Mouse (Mus musculus): ENCODE results near the gene Ccdc83.

Gene Ccdc83

DNA sequence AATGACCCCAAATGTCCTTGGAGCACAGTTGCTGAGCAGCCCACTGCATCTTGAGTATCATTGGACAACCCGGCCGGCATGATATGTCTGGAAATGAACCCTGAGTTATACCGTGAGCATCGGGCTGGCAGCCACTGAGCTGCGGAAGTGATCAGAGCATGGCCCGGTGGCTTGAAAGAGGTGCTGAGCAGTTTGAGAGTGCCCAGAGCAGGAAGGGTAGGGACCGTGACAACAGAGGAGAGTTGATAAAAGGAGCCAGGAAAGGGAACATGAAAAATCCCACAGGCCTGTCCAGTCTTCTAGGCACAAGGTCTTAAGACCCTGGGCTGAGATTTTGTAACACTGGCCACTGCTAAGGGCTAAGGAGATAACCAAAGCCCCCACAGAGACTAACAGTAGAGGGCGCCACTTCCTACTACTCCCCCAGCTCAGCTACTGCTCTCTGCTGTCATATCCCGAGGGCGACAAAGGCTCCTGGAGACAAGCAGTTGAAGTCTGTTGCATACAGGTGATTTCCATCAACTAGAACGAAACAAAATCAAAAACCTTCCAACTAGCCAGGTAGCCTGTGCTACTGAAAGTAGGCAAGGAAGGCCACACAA is 14.8 kb upstream of the Ccdc83 start:
- Histone ChIP-seq H3K36me3 (ENCODE audit: control insufficient read depth, insufficient read depth, low read length, poor library complexity, severe bottlenecking) (no peaks in the 10 kb centered on the region), H3K27me3 (ENCODE audit: control insufficient read depth, insufficient read depth, low read length, poor library complexity, severe bottlenecking) (no peaks in the 10 kb centered on the region)
- DNase-seq (ENCODE audit: low read depth, low spot score), result peak; percentile 74

DNA sequence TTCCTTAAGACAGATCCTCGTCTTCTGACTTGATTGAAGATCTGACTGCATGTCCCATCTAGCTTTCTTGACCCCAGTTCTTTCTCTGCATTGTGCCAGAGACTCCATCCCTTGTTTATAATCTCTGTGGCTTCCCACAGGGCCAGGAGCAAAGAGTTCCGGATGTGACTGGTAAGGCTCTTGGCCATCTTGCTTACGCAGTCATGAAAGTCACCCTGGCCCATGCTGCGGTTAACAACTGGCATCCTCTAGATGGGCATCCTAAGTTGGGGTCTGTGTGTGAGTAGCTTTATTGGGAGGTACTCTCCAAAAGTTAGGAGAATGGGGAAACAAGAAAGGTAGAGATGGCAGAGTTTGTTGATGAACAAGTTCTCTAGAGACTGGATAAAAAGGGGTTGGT is 13.6 kb upstream of the Ccdc83 start:
- H3K27me3 ChIP-seq (ENCODE audit: control insufficient read depth, insufficient read depth, low read length, poor library complexity, severe bottlenecking), result no peaks in the 10 kb centered on the region
- H3K36me3 ChIP-seq (ENCODE audit: control insufficient read depth, insufficient read depth, low read length, poor library complexity, severe bottlenecking), result no peaks in the 10 kb centered on the region
- DNase-seq (ENCODE audit: low read depth, low spot score), result no peak

DNA sequence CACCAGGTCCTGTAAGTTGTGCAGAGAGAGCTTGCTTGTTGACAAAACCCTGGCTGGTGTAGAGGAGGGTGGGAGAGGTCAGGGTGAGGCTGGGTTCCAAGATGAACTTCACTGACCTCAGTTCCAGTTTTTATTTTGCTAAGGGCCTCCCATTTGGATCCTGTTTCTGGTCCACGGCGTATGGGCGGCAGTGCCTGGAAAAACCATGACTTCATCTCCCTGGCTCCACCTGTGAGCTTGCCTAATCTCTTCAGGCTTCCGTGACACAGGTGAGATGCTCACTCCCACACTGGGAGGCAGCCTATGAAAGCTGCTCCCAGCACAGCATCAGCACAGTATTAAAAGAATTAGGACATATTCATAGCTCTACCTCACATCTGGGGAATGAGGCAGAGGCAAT is 12.2 kb upstream of the Ccdc83 start:
- Histone ChIP-seq H3K27me3 (ENCODE audit: control insufficient read depth, insufficient read depth, low read length, poor library complexity, severe bottlenecking) (no peaks in the 10 kb centered on the region), H3K36me3 (ENCODE audit: control insufficient read depth, insufficient read depth, low read length, poor library complexity, severe bottlenecking) (no peaks in the 10 kb centered on the region)
- DNase-seq (ENCODE audit: low read depth, low spot score), result no peak

DNA sequence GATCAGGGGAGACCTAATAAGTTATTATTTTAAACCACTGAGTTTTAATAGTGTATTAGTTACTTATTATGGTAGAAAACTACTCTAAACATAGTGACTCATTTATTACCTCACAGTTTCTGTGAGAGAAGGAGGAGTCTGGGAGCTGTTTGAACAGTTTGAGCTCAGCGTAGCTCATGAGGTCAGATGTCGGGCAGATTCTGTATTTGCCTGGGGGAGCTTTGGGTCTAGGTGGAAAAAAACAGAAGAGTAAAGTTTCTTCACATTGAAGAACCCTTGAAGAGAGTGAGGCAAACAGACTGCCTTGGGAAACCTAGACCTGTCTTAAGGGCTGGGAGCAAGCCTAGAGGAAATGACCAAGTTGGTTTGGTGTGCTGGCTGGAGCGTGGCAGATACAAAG is 11.7 kb upstream of the Ccdc83 start:
- Histone ChIP-seq H3K36me3 (ENCODE audit: control insufficient read depth, insufficient read depth, low read length, poor library complexity, severe bottlenecking) (no peaks in the 10 kb centered on the region), H3K27me3 (ENCODE audit: control insufficient read depth, insufficient read depth, low read length, poor library complexity, severe bottlenecking) (no peaks in the 10 kb centered on the region)
- DNase-seq (ENCODE audit: low read depth, low spot score), result no peak

DNA sequence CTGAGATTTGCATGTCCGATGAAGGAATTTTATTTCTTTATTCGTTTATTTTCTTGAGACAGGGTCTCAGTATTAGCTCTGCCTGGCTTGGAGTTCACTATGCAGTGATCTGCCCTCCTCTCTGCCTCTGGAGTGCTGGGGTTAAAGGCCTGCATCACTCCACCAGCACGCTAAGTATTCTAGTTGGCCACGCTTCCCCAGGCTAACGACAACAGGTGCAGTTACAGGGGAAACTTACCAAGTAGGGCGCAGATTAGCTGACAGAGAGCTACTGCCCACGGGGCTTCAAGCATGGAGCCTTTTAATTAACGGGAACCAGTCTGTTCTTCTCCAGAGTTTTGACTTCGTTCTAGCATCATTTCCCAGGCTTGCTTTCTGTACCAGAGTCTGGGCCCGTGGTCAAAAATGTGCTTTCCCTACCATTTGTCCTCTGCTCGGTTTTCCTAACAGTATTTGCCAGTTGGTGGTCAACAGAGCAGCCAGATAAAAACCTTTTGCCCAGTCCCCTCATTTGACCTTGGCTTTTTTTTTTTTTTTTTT is 9.1 kb upstream of the Ccdc83 start:
- Histone ChIP-seq H3K27me3 (ENCODE audit: control insufficient read depth, insufficient read depth, low read length, poor library complexity, severe bottlenecking) (no peaks in the 10 kb centered on the region), H3K36me3 (ENCODE audit: control insufficient read depth, insufficient read depth, low read length, poor library complexity, severe bottlenecking) (no peaks in the 10 kb centered on the region)
- DNase-seq (ENCODE audit: low read depth, low spot score), result no peak

DNA sequence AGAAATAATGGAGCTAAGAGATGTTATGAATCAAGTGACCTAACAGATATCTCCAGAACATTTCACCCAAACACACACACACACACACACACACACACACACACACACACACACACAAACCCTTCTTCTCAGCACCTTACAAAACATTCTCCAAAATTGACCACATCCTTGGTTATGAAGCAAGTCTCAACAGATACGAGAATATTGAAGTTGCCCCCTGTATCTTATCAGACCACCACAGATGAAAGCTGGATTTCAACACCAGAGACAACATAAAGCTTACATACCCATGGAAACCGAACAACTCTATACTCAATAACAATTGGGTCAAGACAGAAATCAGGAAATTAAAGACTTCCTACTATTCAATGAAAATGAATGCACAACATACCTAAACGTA is 4.6 kb upstream of the Ccdc83 start:
- Histone ChIP-seq H3K27me3 (ENCODE audit: control insufficient read depth, insufficient read depth, low read length, poor library complexity, severe bottlenecking) (no peaks in the 10 kb centered on the region), H3K36me3 (ENCODE audit: control insufficient read depth, insufficient read depth, low read length, poor library complexity, severe bottlenecking) (no peaks in the 10 kb centered on the region)
- no peak for DNase-seq (ENCODE audit: low read depth, low spot score)

DNA sequence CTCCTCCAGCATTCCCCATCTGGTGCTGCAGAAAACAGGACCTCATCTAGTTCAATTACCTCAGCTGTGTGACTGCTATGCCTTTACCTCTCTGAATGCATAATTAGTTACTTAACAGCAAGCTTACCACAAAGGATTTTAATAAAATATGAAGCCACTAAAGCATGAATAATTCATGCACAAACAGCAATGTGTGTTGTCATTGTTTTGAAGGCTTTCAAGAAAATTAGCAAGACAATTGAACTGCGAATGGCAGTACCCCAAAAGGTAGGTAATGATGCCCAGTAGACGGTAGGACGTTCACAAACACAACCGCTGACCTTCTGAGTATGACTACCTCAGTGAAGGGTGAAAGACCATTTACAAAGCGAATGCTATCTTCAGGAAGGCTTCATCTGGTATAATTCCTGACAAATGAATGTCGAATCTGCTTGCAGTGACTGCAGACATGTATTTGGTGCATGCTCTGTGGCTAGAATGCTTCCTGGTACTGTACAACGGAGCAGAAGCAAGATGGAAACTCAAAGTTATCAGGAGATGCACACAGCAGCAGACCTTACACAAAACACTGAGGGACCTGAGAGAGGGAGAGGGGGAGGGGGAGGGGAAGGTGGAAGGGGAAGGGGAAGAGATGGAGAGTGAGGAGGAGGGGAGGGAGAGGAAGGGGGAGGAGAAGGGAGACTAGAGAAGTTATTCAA is 3.5 kb downstream of the Ccdc83 start:
- H3K36me3 ChIP-seq (ENCODE audit: control insufficient read depth, insufficient read depth, low read length, poor library complexity, severe bottlenecking), result no peaks in the 10 kb centered on the region
- no peaks in the 10 kb centered on the region for H3K27me3 ChIP-seq (ENCODE audit: control insufficient read depth, insufficient read depth, low read length, poor library complexity, severe bottlenecking)
- no peak for DNase-seq (ENCODE audit: low read depth, low spot score)

DNA sequence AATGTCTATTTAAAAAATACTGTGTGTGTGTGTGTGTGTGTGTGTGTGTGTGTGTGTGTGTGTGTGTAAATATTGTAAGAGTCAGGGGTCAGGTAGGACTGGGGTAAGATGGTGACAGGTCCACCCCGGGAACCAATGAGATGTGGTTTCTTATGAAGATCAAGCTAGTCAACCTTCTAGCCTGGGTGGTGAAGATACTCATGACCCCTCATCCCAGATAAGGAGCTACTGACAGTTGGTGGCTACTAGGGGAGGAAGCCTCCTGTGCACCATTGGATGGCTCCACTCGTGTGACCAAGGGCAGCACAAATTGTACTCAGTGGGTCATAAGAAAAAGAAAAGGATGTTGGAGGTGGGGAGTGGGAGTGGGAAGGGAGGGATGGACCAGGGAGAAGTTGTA is 5.7 kb downstream of the Ccdc83 start:
- Histone ChIP-seq H3K27me3 (ENCODE audit: control insufficient read depth, insufficient read depth, low read length, poor library complexity, severe bottlenecking) (no peaks in the 10 kb centered on the region), H3K36me3 (ENCODE audit: control insufficient read depth, insufficient read depth, low read length, poor library complexity, severe bottlenecking) (no peaks in the 10 kb centered on the region)
- no peak for DNase-seq (ENCODE audit: low read depth, low spot score)

DNA sequence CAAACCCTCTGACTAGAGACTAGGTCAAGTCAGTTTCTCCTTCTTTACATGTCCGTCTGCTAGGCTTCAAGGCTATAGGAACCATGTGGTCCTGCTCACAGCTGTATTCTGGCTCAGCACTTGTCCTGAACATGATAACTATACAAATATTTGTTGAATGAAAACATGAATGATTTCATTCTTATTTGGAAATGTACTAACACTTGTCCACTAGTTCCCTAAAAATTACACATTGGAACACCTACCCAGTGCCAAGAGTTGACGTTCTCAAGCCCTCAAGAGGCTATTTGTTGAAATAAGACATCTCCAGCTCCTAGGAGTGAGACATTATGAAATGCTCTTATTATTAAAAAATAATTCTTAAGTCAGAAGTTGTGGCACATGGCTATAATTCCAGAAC is 6.9 kb downstream of the Ccdc83 start:
- no peaks in the 10 kb centered on the region for H3K27me3 ChIP-seq (ENCODE audit: control insufficient read depth, insufficient read depth, low read length, poor library complexity, severe bottlenecking)

DNA sequence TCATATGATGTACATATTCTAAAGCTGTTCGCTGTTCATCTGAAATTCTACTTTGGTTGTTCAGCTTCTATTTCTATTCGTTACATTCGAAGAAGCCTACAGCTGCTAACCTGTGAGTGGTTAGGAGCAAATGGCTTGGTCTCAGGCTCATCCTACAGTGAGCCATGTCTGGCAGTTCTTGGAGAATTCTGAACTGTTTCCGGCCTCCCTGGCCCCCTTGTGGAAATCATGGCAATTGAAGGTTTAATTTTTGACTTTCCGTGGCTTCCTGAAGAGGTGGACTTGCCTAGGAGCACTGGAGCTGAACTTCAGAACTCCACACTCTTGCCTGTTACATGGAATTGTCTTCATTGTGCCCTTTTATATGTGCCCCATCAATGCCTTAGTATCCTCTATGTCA is 12.6 kb downstream of the Ccdc83 start:
- Histone ChIP-seq H3K36me3 (ENCODE audit: control insufficient read depth, insufficient read depth, low read length, poor library complexity, severe bottlenecking) (no peaks in the 10 kb centered on the region), H3K27me3 (ENCODE audit: control insufficient read depth, insufficient read depth, low read length, poor library complexity, severe bottlenecking) (no peaks in the 10 kb centered on the region)
- no peak for DNase-seq (ENCODE audit: low read depth, low spot score)

More for the DNA sequence above, 6.9 kb downstream of the Ccdc83 start:
- no peak for DNase-seq (ENCODE audit: low read depth, low spot score)
- H3K36me3 ChIP-seq (ENCODE audit: control insufficient read depth, insufficient read depth, low read length, poor library complexity, severe bottlenecking), result no peaks in the 10 kb centered on the region

DNA sequence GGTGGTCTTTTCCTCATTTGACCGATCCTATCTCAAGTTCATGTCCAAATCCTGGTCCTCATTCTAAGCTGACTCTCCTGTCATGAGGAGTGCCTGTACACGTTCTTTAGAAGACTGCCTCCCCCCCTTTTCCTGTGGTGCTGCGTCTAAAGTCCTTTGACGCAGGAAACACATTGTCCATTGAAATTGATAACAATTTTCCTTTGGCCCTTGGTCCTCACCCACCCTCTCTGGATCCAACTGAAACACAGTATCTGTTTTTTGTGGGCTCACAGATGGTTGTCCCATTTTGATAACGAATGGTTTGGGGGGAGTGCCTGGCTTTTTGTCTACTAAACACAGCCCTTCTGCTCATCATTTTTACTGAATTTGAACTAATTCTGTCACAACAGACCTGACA is 21.9 kb downstream of the Ccdc83 start:
- no peaks in the 10 kb centered on the region for H3K27me3 ChIP-seq (ENCODE audit: control insufficient read depth, insufficient read depth, low read length, poor library complexity, severe bottlenecking)
- DNase-seq (ENCODE audit: low read depth, low spot score), result no peak
- no peaks in the 10 kb centered on the region for H3K36me3 ChIP-seq (ENCODE audit: control insufficient read depth, insufficient read depth, low read length, poor library complexity, severe bottlenecking)

DNA sequence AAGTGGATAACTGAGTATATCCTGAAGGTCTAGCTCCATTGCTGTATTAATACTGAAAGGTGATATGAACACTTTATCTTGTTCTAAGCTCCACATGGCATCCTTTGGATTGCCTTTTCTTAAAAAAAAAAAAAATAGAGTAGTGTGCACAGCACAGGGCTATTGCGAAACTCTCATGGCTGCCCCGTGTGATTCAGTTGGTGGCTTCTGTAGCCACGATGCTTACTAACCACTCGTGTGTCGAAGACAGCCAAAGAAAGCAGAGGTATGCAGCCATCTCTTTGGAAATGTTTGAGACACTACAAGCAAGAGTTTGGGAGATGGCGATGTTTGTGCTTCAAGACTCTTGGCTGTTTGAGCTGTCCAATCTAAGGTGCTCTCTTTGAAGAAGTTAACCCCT is 22.4 kb downstream of the Ccdc83 start:
- H3K27me3 ChIP-seq (ENCODE audit: control insufficient read depth, insufficient read depth, low read length, poor library complexity, severe bottlenecking), result no peaks in the 10 kb centered on the region
- DNase-seq (ENCODE audit: low read depth, low spot score), result no peak

DNA sequence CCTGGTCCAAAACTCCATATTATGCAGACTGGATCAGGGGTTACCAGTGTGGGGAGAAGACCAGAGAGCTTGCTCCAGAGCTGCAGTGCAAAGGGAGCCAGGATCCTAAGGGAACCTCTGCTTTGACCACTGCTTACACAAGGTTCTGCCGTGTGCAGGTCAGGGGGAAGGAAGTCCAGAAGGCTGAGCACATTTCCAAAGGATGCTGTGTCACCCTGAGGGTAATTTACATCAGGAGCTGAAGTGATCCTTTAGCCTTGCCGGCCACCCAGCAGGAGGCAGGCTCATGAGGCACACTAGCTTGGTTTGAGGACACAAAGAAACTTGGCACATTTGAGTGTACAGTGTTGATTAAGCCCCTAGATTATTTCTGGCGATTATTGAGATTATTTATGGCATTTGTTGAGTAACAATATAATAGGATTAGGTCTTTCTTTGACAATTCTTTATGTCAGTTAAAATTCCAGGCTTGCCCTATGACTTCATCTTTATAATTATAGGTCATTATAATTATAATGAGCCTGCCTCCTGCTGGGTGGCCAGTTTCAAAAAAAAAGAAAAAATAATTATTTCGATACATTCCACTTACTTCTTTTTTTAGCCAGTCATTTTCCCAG is 29.2 kb downstream of the Ccdc83 start:
- H3K27me3 ChIP-seq (ENCODE audit: control insufficient read depth, insufficient read depth, low read length, poor library complexity, severe bottlenecking), result no peaks in the 10 kb centered on the region
- no peak for DNase-seq (ENCODE audit: low read depth, low spot score)
- H3K36me3 ChIP-seq (ENCODE audit: control insufficient read depth, insufficient read depth, low read length, poor library complexity, severe bottlenecking), result no peaks in the 10 kb centered on the region

More for the DNA sequence above, 22.4 kb downstream of the Ccdc83 start:
- no peaks in the 10 kb centered on the region for H3K36me3 ChIP-seq (ENCODE audit: control insufficient read depth, insufficient read depth, low read length, poor library complexity, severe bottlenecking)

DNA sequence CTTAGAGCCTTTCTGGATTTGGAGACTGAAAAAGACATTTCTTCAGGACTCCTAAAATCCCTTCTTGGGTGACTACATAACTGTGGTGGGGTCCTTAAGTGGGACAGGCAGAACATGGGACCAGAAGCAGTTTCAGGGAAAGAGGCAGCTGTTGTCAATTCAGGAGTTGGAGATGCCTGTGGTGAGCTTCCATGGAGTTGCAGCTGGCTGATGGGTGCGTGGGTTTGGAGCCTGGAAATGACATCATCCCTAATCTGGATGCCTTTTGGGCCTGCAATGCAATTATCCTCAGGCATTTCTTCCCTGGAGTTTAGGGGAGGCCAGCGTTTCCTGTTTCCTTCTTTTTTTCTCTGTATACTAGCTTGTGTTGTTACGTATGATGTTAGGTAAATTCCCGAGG is 31.7 kb downstream of the Ccdc83 start:
- DNase-seq (ENCODE audit: low read depth, low spot score), result no peak
- Histone ChIP-seq H3K27me3 (ENCODE audit: control insufficient read depth, insufficient read depth, low read length, poor library complexity, severe bottlenecking) (no peaks in the 10 kb centered on the region), H3K36me3 (ENCODE audit: control insufficient read depth, insufficient read depth, low read length, poor library complexity, severe bottlenecking) (no peaks in the 10 kb centered on the region)

DNA sequence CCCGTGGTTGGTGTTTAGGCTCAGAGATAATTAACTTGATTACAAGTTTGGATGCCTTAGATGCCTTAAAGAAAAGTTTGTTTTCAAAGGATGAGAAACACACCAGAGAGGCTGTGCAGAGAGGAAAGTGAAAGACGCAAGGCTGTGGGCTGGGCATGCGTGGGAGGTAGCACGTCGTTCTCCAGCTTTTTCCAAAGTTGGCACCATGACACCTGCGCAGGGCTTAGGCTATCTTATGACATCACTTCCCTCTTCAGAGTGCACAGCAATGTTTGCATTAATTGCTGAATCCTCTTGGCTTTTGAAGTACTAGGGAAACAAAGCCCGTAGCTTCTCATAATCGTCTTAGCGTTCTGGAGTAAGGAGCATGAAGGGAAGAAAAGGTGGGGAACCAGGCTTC is 34.1 kb downstream of the Ccdc83 start:
- no peak for DNase-seq (ENCODE audit: low read depth, low spot score)
- Histone ChIP-seq H3K27me3 (ENCODE audit: control insufficient read depth, insufficient read depth, low read length, poor library complexity, severe bottlenecking) (no peaks in the 10 kb centered on the region), H3K36me3 (ENCODE audit: control insufficient read depth, insufficient read depth, low read length, poor library complexity, severe bottlenecking) (no peaks in the 10 kb centered on the region)

Measured in splenic B cell, adult 2 months (primary cell).